Mouse (Mus musculus) B cell, adult 62 days (primary cell): Measurements from ENCODE around the gene Gm10662. TPM values are rescaled to one million over a fixed set of nuclear protein-coding genes. Genes with fewer than 3 reads are reported as not detected.

ENCODE experiments used
- total RNA-seq: library from RNA; stranded (reverse); gene quantifications from 4 replicates; pipeline ENCODE4 v1.2.4, GENCODE M21; 2023

Gm10662 gene
- total RNA-seq: not detected in 4 replicates

GRCm38 (mm10) chr7:23144380-23144779 is at the start of gene Gm10662:
Gene Gm10662, minus strand, starts transcription at chr7:23144480.

Other genes with a start within 250 kb of the Gm10662 start
- not detected in 4 replicates for gene Gm4214, start 159.8 kb downstream of the Gm10662 start, total RNA-seq
- not detected in 4 replicates for gene Gm4216, start 124.6 kb downstream of the Gm10662 start, total RNA-seq
- not detected in 4 replicates for gene Vmn1r163, start 88.9 kb downstream of the Gm10662 start, total RNA-seq
- not detected in 4 replicates for gene Gm8720, start 77.0 kb downstream of the Gm10662 start, total RNA-seq
- gene Vmn1r165, start 72.9 kb upstream of the Gm10662 start, total RNA-seq: not detected in 4 replicates
- not detected in 4 replicates for gene Vmn1r166, start 107.2 kb upstream of the Gm10662 start, total RNA-seq
- gene Gm6902, start 134.4 kb upstream of the Gm10662 start, total RNA-seq: not detected in 4 replicates
- not detected in 4 replicates for gene Nlrp4e, start 156.7 kb upstream of the Gm10662 start, total RNA-seq
- gene Nlrp5, start 241.4 kb upstream of the Gm10662 start, total RNA-seq: not detected in 4 replicates